Mouse (Mus musculus): ENCODE measurements around the gene Smyd3. TPM values are rescaled to one million over a fixed set of nuclear protein-coding genes. Genes with fewer than 3 reads are reported as not detected.

Gene Smyd3
- polyA plus RNA-seq, 1 experiment from 2014 or later: 36.2 TPM

DNA sequence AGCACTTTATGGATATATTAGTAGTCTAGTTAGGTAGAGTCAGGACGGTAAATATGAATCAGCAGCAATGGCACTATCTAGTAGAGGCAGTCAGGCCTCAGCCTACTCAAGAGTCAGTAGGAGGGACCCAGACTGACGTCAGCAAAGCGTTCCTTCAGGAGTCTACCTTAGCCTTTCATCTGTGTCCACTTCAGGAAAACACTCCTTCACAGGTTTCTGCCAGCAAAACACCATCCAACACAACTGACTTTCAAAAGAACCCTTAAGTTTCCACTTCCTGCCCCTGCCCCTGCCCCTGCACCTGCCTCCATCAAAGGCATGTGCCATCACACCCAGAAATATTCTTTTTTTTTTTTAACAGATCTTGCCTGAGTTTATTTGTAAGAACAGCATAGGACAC is 2.1 kb upstream of the Smyd3 start:
- peak; percentile 62 for DNase-seq (ENCODE audit: low spot score)

DNA sequence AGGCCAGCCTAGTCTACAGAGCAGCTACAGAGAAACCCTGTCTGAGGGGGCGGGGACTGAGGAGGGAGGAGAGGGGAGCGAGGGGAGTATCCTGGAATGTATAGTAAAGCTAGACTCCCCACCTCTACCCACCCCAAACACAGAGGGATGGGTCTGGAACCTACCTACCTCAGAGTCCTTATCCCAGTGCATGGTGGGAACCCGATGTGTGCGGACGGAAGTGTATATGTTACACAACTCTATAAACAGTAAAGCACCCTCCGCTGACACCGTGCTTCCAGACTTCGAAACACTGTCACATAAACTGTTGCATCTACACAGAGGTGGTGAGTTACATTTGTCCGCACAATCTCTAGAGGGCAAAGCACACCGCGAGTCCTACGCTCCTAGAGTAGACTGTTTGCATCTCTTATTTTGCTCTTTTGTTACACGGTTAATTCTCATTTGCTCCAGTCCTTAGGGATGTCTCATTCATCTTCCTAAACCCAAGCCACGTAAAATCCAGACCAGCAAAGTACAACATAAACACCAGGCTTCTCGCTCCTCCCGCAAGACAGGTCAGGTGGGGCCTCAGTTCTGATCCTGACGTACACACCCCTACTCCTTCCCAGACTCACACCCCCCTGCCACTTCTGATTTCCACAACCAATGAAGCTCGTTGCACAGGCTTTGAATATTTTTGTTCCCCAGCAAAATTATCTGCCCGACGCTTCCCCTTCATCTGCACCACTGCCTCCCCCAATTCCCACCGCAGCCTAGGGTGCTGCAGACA is 714 bp downstream of the Smyd3 start:
- DNase-seq (ENCODE audit: low spot score): peak; percentile 56

DNA sequence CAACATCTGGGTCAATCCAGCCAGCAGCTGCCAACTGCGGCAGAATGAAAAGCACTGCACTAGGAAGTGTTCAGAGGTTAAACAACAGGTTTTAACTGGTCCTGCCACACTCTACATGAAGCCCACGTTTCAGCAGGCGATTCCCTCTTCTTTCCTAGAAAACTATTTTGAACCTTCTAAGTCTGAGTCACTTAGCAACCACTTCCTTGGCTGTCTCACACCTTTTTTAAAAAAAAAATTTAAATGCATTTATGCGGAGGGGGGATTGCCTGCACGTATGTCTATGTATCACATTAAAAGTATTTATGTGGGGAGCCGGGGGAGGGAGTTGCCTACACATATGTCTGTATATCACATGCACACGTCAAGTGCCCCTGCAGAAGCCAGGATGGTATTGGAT is 5.9 kb downstream of the Smyd3 start:
- DNase-seq (ENCODE audit: low spot score): peak; percentile 35

DNA sequence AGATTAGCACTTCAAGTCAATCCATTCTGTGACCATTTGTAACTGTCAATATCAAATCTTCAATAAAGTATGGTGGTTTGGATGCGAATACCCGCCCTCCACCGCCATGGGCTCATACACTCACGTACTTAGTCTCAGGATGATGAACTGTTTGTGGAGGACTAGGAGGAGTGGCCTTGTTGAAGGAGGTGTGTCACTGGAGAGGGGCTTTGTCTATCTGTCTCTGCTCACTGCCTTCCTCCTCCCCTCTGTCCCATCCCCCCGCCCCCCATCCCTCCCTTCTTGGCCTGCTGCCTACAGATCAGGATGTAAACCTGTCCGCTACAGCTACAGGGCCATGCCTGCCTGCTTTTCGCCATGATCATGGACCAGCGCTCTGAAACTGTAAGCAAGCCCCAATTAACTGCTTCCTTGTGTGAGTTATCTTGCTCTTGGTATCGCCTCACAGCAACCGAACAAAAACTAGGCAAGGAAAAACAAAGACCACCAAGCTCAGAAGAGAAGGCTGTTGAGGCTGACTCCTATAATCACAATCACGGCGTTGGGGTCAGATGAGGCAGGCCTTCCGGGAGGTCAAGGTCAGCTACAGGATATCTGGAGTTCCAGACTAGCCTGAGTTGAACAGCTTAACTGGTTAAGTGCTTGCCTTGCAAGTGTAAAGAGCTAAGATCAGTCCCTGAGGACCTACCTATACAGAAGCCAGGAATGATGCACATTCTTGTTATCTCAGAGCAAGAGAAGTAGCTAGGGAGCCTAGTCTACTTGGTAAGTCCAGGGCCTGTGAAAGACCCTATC is 7.1 kb downstream of the Smyd3 start:
- DNase-seq (ENCODE audit: low spot score): no peak

DNA sequence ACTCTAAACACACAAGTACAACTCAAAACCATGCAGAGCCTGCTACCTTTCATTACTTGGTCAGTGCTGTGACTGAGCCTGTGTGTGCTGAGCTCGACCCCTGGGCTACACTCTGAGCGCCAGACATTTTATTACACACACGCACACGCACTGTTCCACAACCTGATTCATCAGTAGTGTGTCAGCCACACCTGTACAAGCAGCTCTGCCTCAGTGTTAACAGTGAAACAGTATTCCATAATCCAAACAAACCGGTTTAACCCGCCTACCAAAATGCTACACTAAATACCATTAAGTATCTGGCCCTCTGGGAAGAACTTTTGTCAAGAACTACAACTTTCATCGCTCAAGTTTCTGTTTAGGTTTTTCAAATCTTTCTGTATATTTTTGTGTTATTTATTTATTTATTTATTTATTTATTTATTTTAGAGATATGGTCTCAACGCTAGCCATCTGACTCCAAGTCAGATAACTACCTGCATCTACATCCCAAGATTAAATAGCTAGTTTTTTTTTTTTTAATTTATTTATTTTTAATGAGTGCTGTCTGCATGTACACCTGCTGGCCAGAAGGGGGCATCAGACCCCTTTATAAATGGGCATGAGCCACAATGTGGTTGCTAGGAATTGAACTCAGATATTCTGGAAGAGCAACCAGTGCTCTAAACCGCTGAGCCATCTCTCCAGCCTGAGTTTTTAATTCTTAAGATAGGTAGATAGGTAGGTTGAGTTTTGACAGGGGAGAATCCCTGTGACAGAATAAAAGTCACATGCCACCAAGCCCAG is 11.1 kb downstream of the Smyd3 start:
- peak; percentile 58 for DNase-seq (ENCODE audit: low spot score)

DNA sequence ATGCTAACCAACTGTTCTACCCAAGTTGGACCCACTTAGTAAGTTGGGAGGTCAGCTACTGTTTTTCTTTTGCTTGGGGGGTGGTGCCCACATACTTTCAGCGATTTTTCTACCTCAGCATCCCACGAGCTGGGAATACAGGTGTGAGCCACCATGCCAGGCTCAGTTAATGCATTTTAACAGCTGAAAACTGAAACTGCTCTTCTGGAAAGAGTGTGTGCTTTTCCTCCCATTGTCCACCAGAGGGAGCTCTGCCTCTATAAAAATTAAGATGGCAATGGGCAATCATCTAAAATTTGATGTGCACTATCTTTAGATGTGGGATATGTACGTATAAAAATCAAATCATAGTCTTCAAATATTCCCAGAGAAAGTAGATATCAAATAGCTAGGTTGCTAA is 15.3 kb downstream of the Smyd3 start:
- DNase-seq (ENCODE audit: low spot score): peak; percentile 56

DNA sequence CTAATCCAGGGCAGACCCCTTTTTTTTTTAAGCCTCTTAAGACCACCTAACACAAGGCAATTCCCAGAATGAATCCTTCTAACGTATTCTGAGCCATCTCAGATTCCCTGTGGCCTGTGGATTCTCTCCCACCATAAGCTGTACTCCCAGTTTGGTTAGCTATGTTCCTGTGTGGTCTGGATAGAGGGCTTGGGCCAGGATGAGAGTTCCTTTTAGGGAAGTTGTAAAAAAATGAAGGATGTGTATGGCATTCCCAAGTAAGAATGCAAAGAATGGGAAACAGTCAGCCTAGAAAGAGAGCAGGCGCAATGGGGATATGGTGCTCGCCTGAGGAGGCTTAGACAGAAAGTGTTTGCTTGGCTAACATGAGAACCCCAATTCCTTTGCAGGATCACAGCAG is 18.6 kb downstream of the Smyd3 start:
- no peak for DNase-seq (ENCODE audit: low spot score)

DNA sequence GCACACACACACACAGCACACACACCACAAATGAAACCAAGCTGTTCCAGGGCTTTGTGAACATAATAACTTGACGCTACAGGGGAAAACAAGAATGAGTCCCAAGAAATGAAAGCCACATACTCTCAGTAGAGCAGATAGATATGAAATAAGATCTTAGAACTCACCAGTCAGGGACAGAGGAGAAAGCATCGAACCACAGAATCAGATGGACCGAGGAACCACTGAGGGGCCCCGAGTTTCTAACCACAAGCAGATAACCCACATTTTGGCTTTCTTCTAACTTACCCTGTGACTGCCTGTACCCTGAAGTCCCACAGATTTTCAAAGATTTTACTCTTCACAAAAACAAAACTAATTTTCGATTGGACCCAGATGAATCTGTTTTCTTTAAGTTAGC is 24.9 kb downstream of the Smyd3 start:
- no peak for DNase-seq (ENCODE audit: low spot score)

DNA sequence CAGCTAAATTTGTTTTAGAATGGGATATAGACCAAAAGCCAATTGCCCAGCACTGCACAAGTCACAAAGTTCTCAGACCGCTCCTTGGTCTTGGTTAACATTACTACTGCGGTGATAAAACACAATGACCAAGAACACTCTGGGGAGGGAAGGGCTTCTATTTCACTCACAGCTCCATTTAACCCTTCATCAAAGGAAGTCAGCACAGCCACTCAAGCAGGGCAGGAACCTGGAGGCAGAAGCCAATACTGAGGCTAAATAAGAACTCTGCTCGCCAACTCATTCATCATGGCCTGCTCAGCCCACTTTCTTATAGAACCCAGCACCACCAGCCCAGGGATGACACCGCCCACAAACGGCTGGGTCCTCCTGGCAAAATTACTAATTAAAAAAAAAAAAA is 29.3 kb downstream of the Smyd3 start:
- DNase-seq (ENCODE audit: low spot score): no peak

DNA sequence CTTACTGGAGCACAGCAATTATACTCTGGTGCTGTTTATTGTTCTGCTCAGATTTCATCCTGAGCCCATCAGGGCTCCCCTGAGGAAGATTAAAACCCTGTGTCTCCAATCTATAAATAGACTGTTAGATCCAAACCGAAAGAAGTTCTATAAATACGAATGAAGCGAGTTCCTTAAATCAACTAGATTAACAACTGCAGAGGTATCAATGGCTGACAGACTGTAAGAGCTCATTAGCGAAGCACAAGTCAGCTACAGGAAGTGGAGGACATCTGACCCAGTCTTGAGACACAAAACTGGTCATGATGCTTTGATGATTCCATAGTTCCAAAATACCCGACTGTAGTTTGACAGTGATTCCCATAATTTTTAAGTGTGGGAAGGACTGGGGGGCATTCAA is 29.9 kb downstream of the Smyd3 start:
- DNase-seq (ENCODE audit: low spot score): no peak

DNA sequence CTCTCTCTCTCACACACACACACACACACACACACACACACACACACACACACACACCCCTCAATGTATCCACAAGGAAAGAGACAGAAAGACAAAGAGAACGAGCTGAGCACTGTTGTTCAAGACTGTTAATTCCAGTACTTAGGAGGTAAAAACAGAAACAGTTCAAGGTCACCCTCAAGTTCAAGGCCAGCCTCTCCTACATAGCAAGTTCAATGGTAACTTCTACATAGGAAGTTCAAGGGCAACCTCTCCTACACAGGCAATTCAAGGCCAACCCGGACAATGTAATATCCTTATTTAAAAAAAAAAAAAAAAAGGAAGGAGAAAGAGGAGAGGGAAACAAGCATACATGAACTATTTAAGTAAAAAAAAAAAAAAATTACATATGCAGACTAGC is 30.6 kb downstream of the Smyd3 start:
- DNase-seq (ENCODE audit: low spot score): no peak

DNA sequence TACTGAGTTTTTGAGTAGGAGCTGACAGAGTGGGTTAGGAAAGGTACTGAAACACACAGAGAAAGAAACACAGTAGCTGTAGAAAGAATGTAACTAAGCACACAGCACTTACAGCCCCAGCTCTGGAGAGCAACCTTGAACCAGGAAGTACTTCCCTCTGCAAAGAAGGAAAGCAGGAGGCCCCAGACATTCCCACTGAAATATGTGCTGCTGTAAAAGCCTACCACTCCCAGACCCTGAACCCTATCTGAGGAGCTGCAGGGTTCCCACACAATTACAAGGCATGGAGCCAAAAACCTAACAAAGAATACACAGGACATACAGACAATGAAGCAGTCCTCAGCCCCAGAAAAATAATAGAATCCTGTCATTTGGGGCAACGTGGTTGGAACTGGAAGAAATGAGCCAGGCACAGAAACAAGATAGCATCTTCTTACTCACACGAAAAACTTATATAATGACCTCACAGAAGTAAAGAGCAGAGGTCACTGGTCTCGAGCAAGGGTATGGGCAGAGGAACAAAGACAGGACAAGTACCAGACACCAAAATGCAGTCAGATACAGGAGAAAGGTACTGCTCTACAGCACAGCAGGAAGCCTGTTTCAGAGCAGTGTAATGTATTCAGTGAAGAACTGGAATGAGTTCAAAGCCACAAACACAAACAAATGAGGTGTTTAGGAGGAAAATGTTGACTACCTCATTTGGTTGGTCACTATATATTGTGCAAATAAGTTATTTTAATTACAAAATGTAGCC is 31.9 kb downstream of the Smyd3 start:
- DNase-seq (ENCODE audit: low spot score): no peak

DNA sequence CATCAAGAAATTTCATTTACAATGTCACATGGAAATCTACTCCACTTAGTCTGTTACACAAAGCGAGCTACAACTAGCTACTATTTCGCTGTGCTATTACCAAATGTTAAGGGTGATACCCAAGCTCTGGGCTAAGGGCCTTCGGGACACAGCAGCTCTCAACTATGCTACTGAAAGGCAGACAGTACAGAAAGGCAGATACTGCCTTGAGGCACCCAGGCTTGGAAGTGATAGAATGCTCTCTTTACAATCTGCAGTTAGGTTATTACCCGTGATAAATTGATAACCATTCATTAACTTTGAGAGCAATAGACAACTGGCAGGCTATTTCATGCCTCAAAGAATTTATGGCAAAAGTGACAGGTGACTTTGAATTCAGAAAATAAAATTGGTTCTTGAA is 37.0 kb downstream of the Smyd3 start:
- DNase-seq (ENCODE audit: low spot score): no peak

DNA sequence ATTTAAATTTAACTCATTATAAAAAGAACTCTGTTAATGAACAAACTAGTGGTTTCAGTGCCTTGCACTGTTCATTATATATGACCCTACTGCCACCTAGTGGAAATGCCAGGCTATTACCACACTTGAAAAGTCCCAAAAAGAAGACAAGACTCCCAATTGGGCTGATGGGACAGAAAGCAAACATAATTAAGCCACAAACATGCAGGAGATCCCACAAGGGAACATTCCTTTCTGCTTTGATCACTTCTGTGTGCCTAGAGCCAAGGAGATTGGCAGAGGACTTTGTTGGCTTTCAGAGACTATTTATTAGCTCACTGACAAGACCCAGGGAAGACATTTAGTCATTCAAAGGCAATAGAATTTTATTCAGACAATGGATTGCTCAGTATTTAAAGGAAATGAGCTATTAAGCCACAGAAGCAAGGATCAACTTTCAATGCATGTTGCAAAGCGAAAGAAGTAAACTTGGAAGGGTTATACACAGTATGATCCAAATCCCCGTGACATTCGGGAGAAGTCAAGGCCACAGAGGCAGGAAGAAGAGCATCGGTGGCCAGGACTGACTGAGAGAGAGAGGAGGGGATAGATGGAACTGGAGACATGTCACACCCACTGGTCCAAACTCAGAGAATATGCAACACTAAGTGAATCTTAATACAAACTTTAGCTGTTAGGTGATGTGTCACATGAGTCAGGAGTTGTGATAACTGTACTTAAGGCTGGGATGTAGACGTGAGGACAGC is 40.5 kb downstream of the Smyd3 start:
- peak; percentile 58 for DNase-seq (ENCODE audit: low spot score)

DNA sequence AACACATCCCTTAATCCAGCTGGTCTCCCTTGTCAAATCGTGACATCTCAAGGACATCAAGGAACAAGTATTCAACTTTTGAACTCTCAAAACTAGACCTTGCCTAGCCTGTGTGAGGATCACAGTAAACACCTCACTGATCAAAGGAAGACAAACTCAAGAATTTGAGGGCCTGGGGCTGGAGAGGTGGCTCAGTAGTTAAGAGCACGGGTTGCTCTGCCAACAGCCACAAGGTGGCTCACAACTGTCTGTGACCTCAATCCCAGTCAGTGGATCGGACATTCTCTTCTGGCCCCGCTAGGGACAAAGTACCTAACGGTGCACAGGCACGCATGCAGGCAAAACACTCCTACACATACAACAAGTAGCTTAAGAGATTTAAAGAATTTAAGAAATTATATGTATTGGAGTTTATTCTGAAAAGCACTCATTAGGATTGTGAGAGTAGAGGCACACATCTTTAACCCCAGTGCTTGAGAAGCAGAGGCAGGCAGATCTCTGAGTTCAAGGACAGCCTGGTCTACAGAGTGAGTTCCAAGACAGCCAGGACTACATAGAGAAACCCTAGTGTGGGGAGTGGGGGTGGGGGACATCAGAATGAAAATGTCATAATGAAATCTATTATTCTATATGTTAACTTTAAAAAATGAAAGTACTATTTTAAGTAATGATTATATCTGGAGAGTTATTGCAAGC is 41.2 kb downstream of the Smyd3 start:
- peak; percentile 9 for DNase-seq (ENCODE audit: low spot score)

DNA sequence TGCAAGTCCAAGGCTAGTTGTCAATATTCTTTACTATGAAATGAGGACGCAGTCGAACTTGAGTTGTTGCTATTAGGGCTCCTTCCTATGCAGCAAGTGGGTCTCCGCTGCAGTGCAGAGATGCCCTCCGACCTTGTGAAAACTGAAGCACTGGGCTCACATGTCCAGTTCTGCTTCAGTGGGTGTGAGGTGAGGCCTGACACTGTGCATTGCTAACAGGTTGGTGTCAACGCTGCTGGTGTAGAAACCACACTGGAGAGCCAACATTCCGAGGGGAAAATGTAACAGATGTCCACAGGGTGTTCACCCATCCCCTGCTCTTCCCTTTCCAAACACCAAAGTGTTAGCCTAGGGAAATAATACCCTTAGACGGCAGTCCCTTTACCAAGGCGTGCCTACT is 43.1 kb downstream of the Smyd3 start:
- no peak for DNase-seq (ENCODE audit: low spot score)

DNA sequence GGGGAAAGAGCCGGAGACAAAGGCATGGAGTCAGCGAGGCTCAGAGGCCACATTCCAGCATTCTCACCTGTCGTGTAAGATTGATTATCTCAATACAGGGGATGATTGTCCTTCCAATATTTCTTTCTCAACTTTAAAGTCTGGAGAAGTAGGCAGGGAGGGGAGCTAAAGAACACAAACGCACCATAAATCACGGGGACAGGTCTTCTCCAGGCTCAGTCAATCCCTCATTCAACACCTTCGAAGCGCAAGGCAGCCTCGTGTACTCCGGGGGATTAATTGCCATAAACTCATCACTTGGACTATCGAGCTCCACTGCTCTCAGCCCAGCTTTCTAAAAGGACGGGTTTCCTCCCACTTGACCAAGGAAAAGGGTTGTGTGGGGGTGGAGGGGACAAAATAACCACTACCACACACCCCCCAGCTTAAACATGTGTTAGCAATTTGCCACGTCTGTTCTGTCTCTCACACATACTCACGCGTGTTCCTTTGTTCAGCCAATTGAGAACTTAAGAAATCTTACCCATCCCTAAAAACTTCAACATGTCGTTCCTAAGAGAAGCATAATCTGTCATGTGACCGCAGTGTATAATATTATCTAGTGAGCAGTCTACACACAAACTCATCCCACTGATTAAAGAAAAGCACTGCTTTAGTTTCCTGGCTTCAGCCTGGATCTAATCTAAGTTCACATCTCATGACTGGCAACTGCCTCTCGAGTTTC is 43.8 kb downstream of the Smyd3 start:
- DNase-seq (ENCODE audit: low spot score): no peak

DNA sequence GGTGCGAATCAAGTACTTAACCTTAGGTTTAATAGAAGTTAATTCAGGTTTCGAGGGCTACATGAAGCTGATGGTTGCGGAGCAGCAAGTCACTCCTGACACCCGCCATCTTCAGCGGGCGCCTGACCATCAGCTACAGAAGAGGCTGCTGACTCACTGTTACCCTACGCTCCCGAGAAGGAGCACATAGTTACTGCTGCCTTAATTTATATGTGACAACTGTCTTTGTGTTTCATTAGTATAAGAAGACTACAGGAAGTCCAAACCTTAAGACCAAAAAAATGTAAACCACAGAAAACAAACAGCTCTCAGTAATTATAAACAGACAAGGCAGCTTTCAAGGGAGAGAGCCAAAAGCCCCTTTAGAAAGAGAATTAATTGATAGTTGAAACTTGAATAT is 49.9 kb downstream of the Smyd3 start:
- no peak for DNase-seq (ENCODE audit: low spot score)

DNA sequence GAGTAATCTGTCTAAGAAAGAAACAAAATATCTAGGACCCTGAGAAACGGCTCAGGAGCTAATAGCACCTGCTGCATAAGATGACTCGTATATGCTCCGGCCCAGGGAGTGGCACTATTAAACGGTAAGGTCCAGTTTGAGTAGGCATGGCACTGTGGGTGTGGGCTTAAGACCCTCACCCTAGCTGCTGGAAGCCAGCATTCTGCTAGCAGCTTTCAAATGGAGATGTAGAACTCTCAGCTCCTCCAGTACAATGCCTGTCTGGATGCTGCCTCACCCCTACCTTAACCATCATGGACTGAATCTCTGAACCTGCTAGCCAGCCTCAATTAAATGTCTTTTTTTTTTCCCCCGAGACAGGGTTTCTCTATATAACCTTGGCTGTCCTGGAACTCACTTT is 55.5 kb downstream of the Smyd3 start:
- DNase-seq (ENCODE audit: low spot score): no peak

Measured in thymus, postnatal 0 days (tissue).